Mouse (Mus musculus) lung, adult 2 months (tissue): ENCODE data around the gene Retreg3. TPM values are rescaled to one million over a fixed set of nuclear protein-coding genes. Genes with fewer than 3 reads are reported as not detected.

ENCODE experiments used
- DNase-seq: peaks from one replicate; pipeline ENCODE4 v3.0.0; 2022
- H3K4me1 ChIP-seq: fragments of 200-500 bp; 2 replicates; pipeline ENCODE4 v1.6.1; 2011; ENCODE audit warnings: low read length; ENCODE audit not compliant: control insufficient read depth, insufficient read depth
- H3K4me3 ChIP-seq: fragments of 200-500 bp; replicated peaks from 2 replicates; pipeline ENCODE3; 2011; ENCODE audit warnings: low read depth, mild to moderate bottlenecking, control low read depth, low read length; ENCODE audit errors: extremely low read depth
- CTCF ChIP-seq: fragments of 200-500 bp; IDR thresholded peaks from 2 replicates; pipeline ENCODE4 v1.5.1; 2011; ENCODE audit warnings: mild to moderate bottlenecking, low read length, control low read depth; ENCODE audit not compliant: insufficient read depth
- POLR2A ChIP-seq: fragments of 200-500 bp; IDR thresholded peaks from 2 replicates; pipeline ENCODE4 v1.6.1; 2011; ENCODE audit warnings: low read depth, mild to moderate bottlenecking, control low read depth, low read length, borderline replicate concordance; ENCODE audit errors: extremely low read depth
- WGBS: fragments of 180-500 bp; shearing (Covaris S2); methylation state at CpG from one replicate; pipeline ENCODE4 v1.1.7; 2018; 5-methylcytosine and 5-hydroxymethylcytosine counted together
- polyA plus RNA-seq: library from polyadenylated mRNA; depleted of rRNA; stranded (reverse); fragments of >200 nt; gene quantifications from 2 replicates; pipeline ENCODE4 v1.2.3, GENCODE M21; 2012

Retreg3 gene
- polyA plus RNA-seq, 1 experiment = 58.8 TPM

DNA sequence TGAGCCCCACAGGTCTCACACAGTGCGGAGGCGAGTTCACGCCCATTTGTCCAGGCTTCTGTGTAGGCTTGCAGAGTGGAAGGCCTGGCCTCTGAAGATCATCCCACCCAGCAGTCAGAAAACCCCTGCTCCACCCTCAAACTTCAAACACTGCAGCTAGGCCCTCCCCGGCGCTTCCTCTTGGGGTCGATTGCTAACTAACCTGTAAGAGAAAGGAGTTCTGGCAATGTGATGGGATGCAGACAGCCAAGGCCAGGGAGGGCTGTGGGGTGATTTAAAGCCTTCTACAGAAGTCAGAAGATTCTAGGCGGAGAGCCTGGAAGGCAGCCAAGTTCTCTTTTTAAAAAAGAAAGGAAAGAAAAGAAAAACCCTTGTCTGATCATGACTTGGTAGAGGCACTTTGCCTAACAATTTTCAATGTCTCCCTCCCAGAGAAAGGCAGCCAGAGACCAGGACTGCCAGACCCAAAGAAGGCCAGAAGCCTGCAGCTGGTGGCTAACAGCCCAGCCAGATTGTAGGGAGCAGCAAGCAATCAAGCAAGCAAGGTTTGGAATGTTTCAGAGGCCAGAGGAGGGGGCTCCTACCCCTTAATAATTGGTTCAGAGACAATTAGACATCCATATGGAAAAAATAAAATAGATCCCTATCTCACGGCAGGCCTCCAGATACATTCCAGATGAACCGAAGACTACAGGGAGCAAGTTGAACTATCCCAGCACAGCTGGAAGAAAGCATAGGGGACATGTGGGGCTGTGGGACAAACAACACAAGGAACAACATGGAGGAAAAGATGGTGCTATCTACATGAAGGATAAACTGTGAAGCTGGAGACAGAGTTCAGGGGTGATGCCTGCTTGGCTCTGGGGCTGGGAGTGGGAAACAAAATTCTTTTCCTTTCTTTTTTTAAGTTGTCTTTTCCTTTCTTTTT is 29.7 kb upstream of the Retreg3 start:
- Histone ChIP-seq H3K4me3 (no peak overlapping the region), H3K4me1 (no peaks in the 10 kb centered on the region)
- TF ChIP-seq CTCF = no peak
- 44% methylated on average over 9 of the region's 9 CpGs for WGBS
- no peak for DNase-seq

DNA sequence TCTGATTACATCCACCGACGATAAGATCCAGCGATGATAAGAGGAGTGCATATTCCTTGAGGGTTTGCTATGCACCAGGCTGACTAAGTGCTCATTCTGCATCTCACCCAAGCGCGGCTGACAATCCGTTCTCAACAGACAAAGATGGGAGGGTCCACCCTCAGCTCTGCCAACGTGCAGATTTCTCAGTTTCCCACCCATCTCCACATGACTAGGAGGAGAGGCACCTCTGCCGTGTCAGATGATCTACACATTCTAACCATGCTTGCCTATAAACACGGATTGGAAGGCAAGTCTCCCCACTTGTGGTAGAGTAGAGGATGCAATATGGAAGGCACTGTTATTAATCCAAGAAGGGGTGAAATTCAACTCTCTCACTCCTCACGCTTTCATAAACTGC is 29.1 kb upstream of the Retreg3 start:
- no peak for TF ChIP-seq CTCF
- no peak overlapping the region for H3K4me3 ChIP-seq
- DNase-seq = no peak
- 69% methylated on average over 10 of the region's 10 CpGs for WGBS
- H3K4me1 ChIP-seq = peaks cover 2% of the 10 kb centered on the region

DNA sequence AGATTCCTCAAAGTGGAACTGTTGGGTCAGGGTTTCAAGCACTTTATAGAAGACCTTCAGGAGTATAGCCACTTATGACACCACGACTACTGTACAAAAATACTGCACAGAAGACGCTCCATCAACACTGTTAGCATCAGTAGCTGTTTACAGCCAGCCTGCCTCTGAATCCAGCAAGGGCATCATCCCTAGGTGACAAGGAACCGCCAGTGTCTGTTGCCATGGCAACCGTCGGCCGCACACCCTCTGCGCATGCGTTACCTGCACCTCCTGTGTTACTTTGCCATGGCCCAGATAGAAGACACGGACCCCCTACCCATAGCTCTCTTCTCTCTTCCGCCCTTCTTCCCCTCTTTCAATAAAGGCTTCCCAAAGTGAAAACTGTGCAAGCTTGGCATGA is 26.7 kb upstream of the Retreg3 start:
- H3K4me3 ChIP-seq = no peak overlapping the region
- TF ChIP-seq POLR2A = no peak
- no peak for TF ChIP-seq CTCF
- peaks cover 4% of the 10 kb centered on the region for H3K4me1 ChIP-seq
- no peak for DNase-seq
- WGBS = 43% methylated on average over 10 of the region's 10 CpGs

GRCm38 (mm10) chr11:101143338-101144225 is 23.9 kb upstream of the Retreg3 start:
- DNase-seq = no peak
- TF ChIP-seq POLR2A (no peak), CTCF (no peak)
- Histone ChIP-seq H3K4me1 (peaks cover 6% of the 10 kb centered on the region), H3K4me3 (peak overlapping the region; percentile 44)
- WGBS = 18% methylated on average over 18 of the region's 19 CpGs

DNA sequence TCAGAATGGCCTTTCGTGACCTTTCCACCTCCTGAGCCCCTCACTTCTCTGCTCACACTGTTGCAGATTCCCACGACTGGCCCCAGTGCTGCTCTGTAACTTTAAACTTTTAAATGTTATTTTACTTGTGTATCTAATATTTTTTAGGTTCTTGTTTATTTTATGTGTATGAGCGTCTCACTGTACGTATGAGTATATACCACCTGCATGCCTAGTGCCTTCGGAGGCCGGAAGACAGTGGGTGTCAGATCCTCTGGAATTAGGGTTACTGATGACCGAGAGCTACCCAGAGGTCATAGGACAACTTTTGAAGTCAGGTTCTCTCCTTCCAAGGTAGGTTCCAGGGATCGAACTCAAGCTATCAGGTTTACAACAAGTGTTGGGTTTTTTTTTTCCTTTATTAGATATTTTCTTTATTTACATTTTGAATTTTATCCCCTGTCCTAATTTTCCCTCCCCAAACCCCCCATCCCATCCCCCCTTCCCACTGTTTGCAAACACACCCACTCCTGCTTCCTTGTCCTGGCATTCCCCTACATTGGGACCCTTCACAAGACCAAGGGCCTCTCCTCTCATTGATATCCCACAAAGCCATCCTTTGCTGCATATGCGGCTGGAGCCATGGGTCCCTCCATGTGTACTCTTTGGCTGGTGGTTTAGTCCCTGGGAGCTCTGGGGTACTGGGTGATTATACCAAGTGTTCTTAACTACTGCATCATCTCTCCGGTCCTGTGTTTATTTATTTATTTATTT is 22.7 kb upstream of the Retreg3 start:
- 89% methylated on average over 10 of the region's 10 CpGs for WGBS
- no peak for DNase-seq

DNA sequence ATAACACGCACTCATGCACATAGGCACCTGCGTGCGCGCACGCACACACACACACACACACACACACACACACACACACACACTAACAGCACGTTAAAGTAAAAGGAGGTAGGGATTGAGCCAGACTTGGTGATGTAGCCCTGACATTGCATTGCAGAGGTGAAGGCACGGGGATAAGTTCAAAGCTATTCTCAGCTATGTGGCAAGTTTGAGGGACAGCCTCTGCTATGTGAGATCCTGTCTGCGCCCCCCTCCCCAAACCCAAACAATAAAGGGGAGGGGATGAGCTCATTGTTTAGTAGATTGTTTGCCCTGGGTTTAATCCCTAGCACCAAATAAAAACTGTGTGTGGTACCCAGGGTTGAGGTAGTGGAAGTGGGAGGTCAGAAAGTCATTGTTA is 21.4 kb upstream of the Retreg3 start:
- no peak for DNase-seq
- TF ChIP-seq CTCF (no peak), POLR2A (no peak)
- WGBS = 84% methylated on average over 8 of the region's 8 CpGs
- no peak overlapping the region for H3K4me3 ChIP-seq
- H3K4me1 ChIP-seq = peaks cover 6% of the 10 kb centered on the region

More for the DNA sequence above, 22.7 kb upstream of the Retreg3 start:
- TF ChIP-seq POLR2A (no peak), CTCF (no peak)
- Histone ChIP-seq H3K4me3 (no peak overlapping the region), H3K4me1 (peaks cover 6% of the 10 kb centered on the region)

DNA sequence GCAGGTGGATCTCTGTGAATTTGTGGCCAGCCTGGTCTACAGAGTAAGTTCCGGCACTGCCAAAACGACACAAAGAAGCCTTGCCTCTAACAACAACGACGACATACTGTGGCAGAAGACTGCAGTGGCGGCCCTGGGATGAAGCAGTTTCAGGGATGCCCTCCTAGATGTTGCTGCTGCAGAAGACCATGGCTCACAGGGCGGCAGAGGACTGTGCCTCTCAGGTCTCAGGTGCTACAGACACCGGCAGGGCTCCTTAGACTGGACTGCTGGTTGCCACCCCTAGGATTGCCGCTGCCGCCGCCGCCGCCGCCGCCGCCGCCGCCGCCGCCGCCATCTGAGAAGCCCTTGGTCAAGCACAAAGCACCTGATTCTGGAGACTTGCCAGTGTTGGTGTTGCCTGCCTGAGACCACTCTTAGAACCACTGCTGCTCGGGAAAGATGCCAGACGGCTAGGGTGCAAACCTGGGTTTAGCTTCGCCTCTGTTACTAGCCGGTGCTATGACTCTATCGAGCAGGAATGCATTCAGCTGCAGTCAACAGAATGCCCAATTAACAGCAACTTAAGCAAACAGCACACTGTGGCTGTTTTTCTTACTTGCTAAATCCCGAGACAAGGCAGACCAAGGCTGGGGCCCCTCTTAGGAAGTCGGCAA is 20.6 kb upstream of the Retreg3 start:
- DNase-seq = peak; percentile 36
- Histone ChIP-seq H3K4me3 (peak overlapping the region; percentile 47), H3K4me1 (peaks cover 6% of the 10 kb centered on the region)
- TF ChIP-seq CTCF = no peak
- no peak for TF ChIP-seq POLR2A
- WGBS = 43% methylated on average over 27 of the region's 27 CpGs

- no peak for TF ChIP-seq CTCF
- TF ChIP-seq POLR2A = no peak
- 20% methylated on average over 15 of the region's 15 CpGs for WGBS
- Histone ChIP-seq H3K4me3 (no peak overlapping the region), H3K4me1 (peaks cover 3% of the 10 kb centered on the region; the same call in 1 of the 2 replicates)
- DNase-seq = no peak
Measured at GRCm38 (mm10) chr11:101138536-101139181, 19.0 kb upstream of the Retreg3 start.

DNA sequence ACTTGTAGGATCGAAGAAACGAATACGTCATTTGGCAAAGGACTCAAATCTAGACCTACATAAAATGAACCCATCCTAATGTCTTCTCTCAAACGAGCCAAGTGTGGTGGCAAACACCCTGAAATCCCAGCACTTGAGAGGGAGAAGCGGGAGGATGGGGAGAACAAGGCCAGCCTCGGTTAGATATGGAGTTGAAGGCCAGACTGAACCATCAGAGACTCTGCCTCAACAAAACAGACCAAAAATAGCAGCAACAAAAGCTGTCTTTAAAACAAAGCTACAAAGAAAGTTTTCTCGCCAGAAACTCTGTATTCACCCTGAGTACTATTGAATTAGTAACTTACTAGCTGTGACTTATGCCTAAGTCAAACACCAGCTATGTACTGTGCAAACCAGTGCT is 17.3 kb upstream of the Retreg3 start:
- 69% methylated on average over 7 of the region's 7 CpGs for WGBS
- 0 out of 2 replicates have a peak, but pooled peaks cover 2% of the 10 kb centered on the region for H3K4me1 ChIP-seq
- H3K4me3 ChIP-seq = no peak overlapping the region
- TF ChIP-seq CTCF (no peak), POLR2A (no peak)
- DNase-seq = no peak
